Mouse (Mus musculus) lung, embryonic 14.5 days (tissue): ENCODE measurements at regions not wholly inside any gene's neighbourhood (a gene's known extent, or its start where the extent isn't known, plus 50 kb on each side); places are given as distances from the start of the nearest gene placed in this dataset.
A peak's percentile ranks its signal among the peaks of the same experiment; 100 is the strongest.

Experiments used
- ATAC-seq: fragments of 200-750 bp; cut with Nextera tagmentation; 2 replicates; pipeline ENCODE4 v1.8.0; 2017; ENCODE audit warnings: mild to moderate bottlenecking, moderate TSS enrichment, moderate library complexity; ENCODE audit not compliant: insufficient read depth
- DNase-seq: peaks from one replicate; pipeline ENCODE4 v3.0.0-alpha.2; 2015
- H3K27ac ChIP-seq: fragments of 300-500 bp; sonication (generic); 2 replicates; pipeline ENCODE4 v1.5.1; 2014; ENCODE audit warnings: low read depth, mild to moderate bottlenecking, moderate library complexity
- H3K27me3 ChIP-seq: fragments of 300-500 bp; sonication (generic); 2 replicates; pipeline ENCODE4 v1.6.1; 2014; ENCODE audit warnings: low read length, control low read depth; ENCODE audit not compliant: insufficient read depth
- H3K36me3 ChIP-seq: fragments of 300-500 bp; sonication (generic); 2 replicates; pipeline ENCODE4 v1.6.1; 2014; ENCODE audit warnings: control low read depth; ENCODE audit not compliant: insufficient read depth
- H3K4me1 ChIP-seq: fragments of 300-500 bp; sonication (generic); 2 replicates; pipeline ENCODE4 v1.6.1; 2014; ENCODE audit warnings: antibody characterized with exemption, control low read depth; ENCODE audit not compliant: insufficient read depth
- H3K4me2 ChIP-seq: fragments of 300-500 bp; sonication (generic); 2 replicates; pipeline ENCODE4 v1.6.1; 2014; ENCODE audit warnings: mild to moderate bottlenecking
- H3K4me3 ChIP-seq: fragments of 300-500 bp; sonication (generic); 2 replicates; pipeline ENCODE4 v1.5.1; 2014; ENCODE audit warnings: low read depth, low read length
- H3K9ac ChIP-seq: fragments of 300-500 bp; sonication (generic); 2 replicates; pipeline ENCODE4 v1.6.1; 2014
- H3K9me3 ChIP-seq: fragments of 300-500 bp; sonication (generic); 2 replicates; pipeline ENCODE4 v1.6.1; 2016; ENCODE audit warnings: low read depth, low read length, control low read depth
- CTCF ChIP-seq: IDR thresholded peaks from 2 replicates; pipeline ENCODE4 v1.5.1; 2016; ENCODE audit warnings: antibody characterized with exemption, low read depth
- WGBS: fragments of 180-500 bp; shearing (Covaris S2); extraction: QIAGEN DNeasy Blood & Tissue Kit; methylation state at CpG from one replicate; pipeline ENCODE4 v1.1.7; 2014; 5-methylcytosine and 5-hydroxymethylcytosine counted together

- WGBS: 86% methylated on average over 3 of the region's 3 CpGs
- H3K4me2 ChIP-seq: no peak overlapping the region
- H3K27ac ChIP-seq: no peak overlapping the region
- DNase-seq (no peak), ATAC-seq (no peak)
- no peaks in the 10 kb centered on the region for H3K27me3 ChIP-seq
- no peak overlapping the region for H3K4me3 ChIP-seq
- H3K9ac ChIP-seq: no peak overlapping the region
- no peak for TF ChIP-seq CTCF
- no peaks in the 10 kb centered on the region for H3K36me3 ChIP-seq
- no peaks in the 10 kb centered on the region for H3K4me1 ChIP-seq
- no peaks in the 10 kb centered on the region for H3K9me3 ChIP-seq
Observed at GRCm38 (mm10) chr15:25036231-25036630, 377.3 kb downstream of the Basp1 start.

DNA sequence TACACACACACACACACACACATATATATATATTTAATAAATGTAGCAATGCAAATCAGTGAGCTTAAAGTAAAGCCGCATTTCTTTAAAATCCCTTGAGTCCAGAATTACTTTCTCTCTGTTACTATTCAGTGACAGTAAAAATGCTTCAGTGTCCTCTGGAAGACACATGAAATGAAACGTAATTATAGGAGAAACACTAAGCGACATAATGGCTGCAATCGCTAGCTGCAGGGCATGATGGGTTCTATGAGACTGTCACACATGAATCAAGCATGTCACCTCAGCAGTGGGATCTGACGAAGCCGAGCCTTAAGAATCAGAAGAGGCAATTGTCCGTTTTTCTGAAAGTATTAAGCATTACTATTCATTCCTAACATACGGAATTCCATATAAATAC lies 385.7 kb downstream of the Basp1 start:
- H3K36me3 ChIP-seq: no peaks in the 10 kb centered on the region
- TF ChIP-seq CTCF: no peak
- H3K9me3 ChIP-seq: no peaks in the 10 kb centered on the region
- H3K27me3 ChIP-seq: no peaks in the 10 kb centered on the region
- no peak overlapping the region for H3K4me2 ChIP-seq
- H3K9ac ChIP-seq: no peak overlapping the region
- H3K27ac ChIP-seq: no peak overlapping the region
- no peak overlapping the region for H3K4me3 ChIP-seq
- no peak for ATAC-seq
- 85% methylated on average over 8 of the region's 8 CpGs for WGBS
- H3K4me1 ChIP-seq: no peaks in the 10 kb centered on the region
- DNase-seq: no peak

GRCm38 (mm10) chr15:25026786-25027461 lies 386.6 kb downstream of the Basp1 start:
- DNase-seq (peak; percentile 39), ATAC-seq (peak; percentile 44; the same call in 1 of the 2 replicates)
- Histone ChIP-seq H3K9me3 (no peaks in the 10 kb centered on the region), H3K27me3 (no peaks in the 10 kb centered on the region), H3K9ac (no peak overlapping the region), H3K36me3 (no peaks in the 10 kb centered on the region), H3K27ac (no peak overlapping the region), H3K4me3 (no peak overlapping the region), H3K4me2 (peak overlapping the region; percentile 44), H3K4me1 (no peaks in the 10 kb centered on the region)
- WGBS: 10% methylated on average over 15 of the region's 15 CpGs
- TF ChIP-seq CTCF: no peak

- Histone ChIP-seq H3K4me3 (no peak overlapping the region), H3K27me3 (no peaks in the 10 kb centered on the region), H3K4me1 (no peaks in the 10 kb centered on the region), H3K36me3 (no peaks in the 10 kb centered on the region), H3K27ac (no peak overlapping the region), H3K9me3 (no peaks in the 10 kb centered on the region), H3K9ac (no peak overlapping the region), H3K4me2 (no peak overlapping the region)
- no peak for TF ChIP-seq CTCF
- WGBS: 46% methylated on average over 8 of the region's 8 CpGs
- no peak for DNase-seq
- ATAC-seq: no peak
Observed at GRCm38 (mm10) chr15:25026351-25026750, 387.2 kb downstream of the Basp1 start.

DNA sequence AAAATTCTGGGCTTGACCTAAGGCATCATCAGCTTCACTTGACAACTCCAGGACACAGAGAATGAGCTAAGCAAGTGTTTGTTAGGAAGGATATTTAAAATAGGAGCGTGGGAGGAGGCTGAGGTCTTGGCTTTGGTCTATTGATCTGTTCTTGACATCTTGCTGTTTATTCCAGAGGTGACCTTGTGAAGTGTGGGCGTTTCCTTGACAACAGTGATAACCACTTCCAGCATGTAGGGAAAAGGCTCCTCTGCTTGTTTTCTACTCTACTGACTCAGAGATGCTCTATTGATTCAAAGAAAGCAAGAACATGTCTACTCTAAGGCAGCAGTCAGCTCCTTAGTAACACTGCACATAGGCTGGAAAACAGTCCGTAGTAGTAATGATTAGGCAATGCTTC lies 392.6 kb downstream of the Basp1 start:
- Histone ChIP-seq H3K4me2 (no peak overlapping the region), H3K9me3 (no peaks in the 10 kb centered on the region), H3K27me3 (no peaks in the 10 kb centered on the region), H3K9ac (no peak overlapping the region), H3K4me1 (no peaks in the 10 kb centered on the region), H3K27ac (no peak overlapping the region), H3K36me3 (no peaks in the 10 kb centered on the region), H3K4me3 (no peak overlapping the region)
- ATAC-seq (no peak), DNase-seq (no peak)
- 48% methylated on average over 3 of the region's 3 CpGs for WGBS
- no peak for TF ChIP-seq CTCF

DNA sequence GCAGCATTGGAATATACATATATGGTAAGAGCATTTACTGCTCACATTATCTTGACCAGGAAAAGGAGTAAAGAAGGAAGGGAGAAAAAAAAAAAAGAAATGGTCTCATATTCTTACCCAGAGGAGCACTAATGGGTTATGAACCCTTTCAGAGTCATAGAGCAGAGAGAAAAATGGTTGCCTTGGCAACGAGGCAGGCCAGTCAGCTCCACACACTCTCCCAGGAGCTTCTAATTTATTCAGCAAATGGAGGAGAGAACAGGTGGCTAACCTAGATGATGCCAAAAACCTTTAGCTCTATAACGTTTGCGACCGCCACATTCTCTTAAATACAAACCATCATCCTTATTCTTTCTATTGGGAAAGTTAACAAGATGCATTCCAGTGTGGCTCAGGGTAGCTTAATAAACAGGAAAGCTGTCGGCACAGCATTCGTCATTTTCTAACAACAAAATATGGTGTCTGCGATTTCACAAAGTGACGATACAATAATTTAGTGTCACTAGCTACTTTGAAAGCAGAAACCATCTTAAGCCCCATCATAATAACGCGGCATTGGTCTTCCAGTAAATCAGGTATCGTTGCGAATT lies 394.1 kb downstream of the Basp1 start:
- DNase-seq (no peak), ATAC-seq (no peak)
- Histone ChIP-seq H3K27ac (no peak overlapping the region), H3K9me3 (no peaks in the 10 kb centered on the region), H3K4me3 (no peak overlapping the region), H3K36me3 (no peaks in the 10 kb centered on the region), H3K4me2 (no peak overlapping the region), H3K4me1 (no peaks in the 10 kb centered on the region), H3K9ac (no peak overlapping the region), H3K27me3 (no peaks in the 10 kb centered on the region)
- no peak for TF ChIP-seq CTCF
- 80% methylated on average over 12 of the region's 12 CpGs for WGBS

GRCm38 (mm10) chr15:25018937-25019336 lies 394.6 kb downstream of the Basp1 start:
- no peak for ATAC-seq
- H3K4me1 ChIP-seq: no peaks in the 10 kb centered on the region
- H3K9ac ChIP-seq: no peak overlapping the region
- WGBS: 77% methylated on average over 3 of the region's 3 CpGs
- no peak overlapping the region for H3K4me2 ChIP-seq
- H3K27ac ChIP-seq: no peak overlapping the region
- no peak for TF ChIP-seq CTCF
- H3K36me3 ChIP-seq: no peaks in the 10 kb centered on the region
- H3K9me3 ChIP-seq: no peaks in the 10 kb centered on the region
- no peak for DNase-seq
- H3K4me3 ChIP-seq: no peak overlapping the region
- H3K27me3 ChIP-seq: no peaks in the 10 kb centered on the region
